Mouse (Mus musculus) lung, adult 10 weeks (tissue): Measurements from ENCODE around the gene Itga2b. TPM values are rescaled to one million over a fixed set of nuclear protein-coding genes. Genes with fewer than 3 reads are reported as not detected.

ENCODE experiments used
- polyA plus RNA-seq: library from polyadenylated mRNA; stranded (reverse); fragments of 350-450 nt; fragmentation: Illumina TruSeq; extraction: RNeasy Lipid Tissue Mini Kit (QIAGEN cat#74804); gene quantifications from one replicate; pipeline ENCODE4 v1.2.3, GENCODE M21; 2014; ENCODE audit warnings: low read depth, low replicate concordance; ENCODE audit not compliant: insufficient read depth

The Itga2b gene
- polyA plus RNA-seq, result 6.9 TPM

GRCm38 (mm10) chr11:102469648-102470357 is at the start of gene Itga2b:
TSS of gene Itga2b (minus strand) at chr11:102470122.

GRCm38 (mm10) chr11:102447497-102447896 is 22.4 kb downstream of the Itga2b start, which contains the start of gene Fam171a2:
TSS of gene Fam171a2 (minus strand) at chr11:102447682.

GRCm38 (mm10) chr11:102430121-102431017 is 39.6 kb downstream of the Itga2b start, which contains the start of gene Grn:
TSS of gene Grn (plus strand) at chr11:102430315.

GRCm38 (mm10) chr11:102407834-102408215 is 62.1 kb downstream of the Itga2b start, which contains the start of gene Slc25a39:
TSS of gene Slc25a39 (minus strand) at chr11:102407946.

Other genes starting within 250 kb of the Itga2b start
- 49.2 TPM for gene Hdac5, start 240.0 kb downstream of the Itga2b start, polyA plus RNA-seq
- not detected for gene BC030867, start 221.2 kb downstream of the Itga2b start, polyA plus RNA-seq
- gene Asb16, start 201.4 kb downstream of the Itga2b start, polyA plus RNA-seq, result not detected
- gene Tmub2, start 185.2 kb downstream of the Itga2b start, polyA plus RNA-seq, result 29.4 TPM
- 19.6 TPM for gene Atxn7l3, start 173.5 kb downstream of the Itga2b start, polyA plus RNA-seq
- 47.0 TPM for gene Ubtf, start 150.4 kb downstream of the Itga2b start, polyA plus RNA-seq
- 0.11 TPM for gene Slc4a1, start 103.9 kb downstream of the Itga2b start, polyA plus RNA-seq
- gene Rundc3a, start 76.7 kb downstream of the Itga2b start, polyA plus RNA-seq, result 1.3 TPM
- 98.9 TPM for gene Slc25a39, start 62.2 kb downstream of the Itga2b start, polyA plus RNA-seq
- 134 TPM for gene Grn, start 39.8 kb downstream of the Itga2b start, polyA plus RNA-seq
- gene Fam171a2, start 22.4 kb downstream of the Itga2b start, polyA plus RNA-seq, result 1.7 TPM
- 5.2 TPM for gene Gpatch8, start 86.3 kb upstream of the Itga2b start, polyA plus RNA-seq
- 9.5 TPM for gene Gm11627, start 109.3 kb upstream of the Itga2b start, polyA plus RNA-seq
- 8.9 TPM for gene Fzd2, start 134.3 kb upstream of the Itga2b start, polyA plus RNA-seq
- gene Meioc, start 193.6 kb upstream of the Itga2b start, polyA plus RNA-seq, result not detected
- 14.4 TPM for gene Ccdc43, start 227.7 kb upstream of the Itga2b start, polyA plus RNA-seq